Mouse (Mus musculus) hindbrain, embryonic 12.5 days (tissue): ENCODE results near the gene Mllt6. TPM values are rescaled to one million over a fixed set of nuclear protein-coding genes. Genes with fewer than 3 reads are reported as not detected.

Experiments used
- ATAC-seq: fragments of 200-750 bp; cut with Nextera tagmentation; 2 replicates; pipeline ENCODE4 v1.8.0; 2017; ENCODE audit warnings: moderate TSS enrichment; ENCODE audit not compliant: low FRiP score
- H3K27ac ChIP-seq: fragments of 300-500 bp; sonication (generic); 2 replicates; pipeline ENCODE4 v1.5.1; 2016; ENCODE audit warnings: mild to moderate bottlenecking
- H3K27me3 ChIP-seq: fragments of 300-500 bp; sonication (generic); 2 replicates; pipeline ENCODE4 v1.6.1; 2016; ENCODE audit warnings: mild to moderate bottlenecking
- H3K36me3 ChIP-seq: fragments of 300-500 bp; sonication (generic); 2 replicates; pipeline ENCODE4 v1.6.1; 2016; ENCODE audit warnings: mild to moderate bottlenecking
- H3K4me1 ChIP-seq: fragments of 300-500 bp; sonication (generic); 2 replicates; pipeline ENCODE4 v1.6.1; 2016
- H3K4me2 ChIP-seq: fragments of 300-500 bp; sonication (generic); replicated peaks from 2 replicates; pipeline ENCODE4 v1.6.1; 2016; ENCODE audit warnings: mild to moderate bottlenecking
- H3K4me3 ChIP-seq: fragments of 300-500 bp; sonication (generic); 2 replicates; pipeline ENCODE4 v1.5.1; 2016; ENCODE audit warnings: mild to moderate bottlenecking
- H3K9ac ChIP-seq: fragments of 300-500 bp; sonication (generic); 2 replicates; pipeline ENCODE4 v1.6.1; 2016; ENCODE audit warnings: mild to moderate bottlenecking, moderate library complexity
- H3K9me3 ChIP-seq: fragments of 300-500 bp; sonication (generic); replicated peaks from 2 replicates; pipeline ENCODE4 v1.6.1; 2016; ENCODE audit warnings: mild to moderate bottlenecking
- WGBS: fragments of 180-500 bp; shearing (Covaris S2); methylation state at CpG from one replicate; pipeline ENCODE4 v1.1.7; 2016; 5-methylcytosine and 5-hydroxymethylcytosine counted together
- polyA plus RNA-seq: library from polyadenylated mRNA; unstranded; fragments of >200 nt; fragmentation: Nextera tagmentation; extraction: Ambion mirVana; gene quantifications from 2 replicates; pipeline ENCODE4 v1.2.1, GENCODE M21; 2016

Mllt6 gene
- polyA plus RNA-seq, 1 experiment from 2014 or later = 3.5 TPM

DNA sequence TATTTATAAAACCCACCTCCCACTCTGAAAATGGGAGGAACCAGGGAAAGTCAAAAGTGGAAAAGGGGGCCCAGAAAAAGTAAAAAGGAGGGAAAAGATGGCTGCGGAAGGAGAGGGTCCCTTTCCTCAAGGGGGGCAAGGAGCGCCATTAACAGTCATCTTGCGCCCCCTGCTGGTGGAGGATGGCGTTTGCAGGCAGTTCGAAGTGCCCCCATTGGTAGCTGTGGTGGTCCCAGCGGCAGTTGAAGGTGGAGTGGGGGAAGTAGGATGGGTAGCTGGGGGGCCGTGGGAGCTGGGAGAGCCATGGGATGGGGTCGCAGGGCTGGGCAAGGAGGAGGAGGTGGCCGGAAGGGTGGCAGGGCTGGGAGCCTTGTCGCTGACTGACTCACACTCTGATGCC lies 26.6 kb downstream of the Mllt6 start:
- Histone ChIP-seq H3K4me3 (no peak overlapping the region), H3K9me3 (no peaks in the 10 kb centered on the region), H3K27ac (no peak overlapping the region), H3K27me3 (no peaks in the 10 kb centered on the region), H3K36me3 (peaks cover 53% of the 10 kb centered on the region), H3K4me2 (no peak overlapping the region), H3K4me1 (peaks cover 25% of the 10 kb centered on the region), H3K9ac (no peak overlapping the region)
- 32% methylated on average over 10 of the region's 10 CpGs for WGBS
- no peak for ATAC-seq

DNA sequence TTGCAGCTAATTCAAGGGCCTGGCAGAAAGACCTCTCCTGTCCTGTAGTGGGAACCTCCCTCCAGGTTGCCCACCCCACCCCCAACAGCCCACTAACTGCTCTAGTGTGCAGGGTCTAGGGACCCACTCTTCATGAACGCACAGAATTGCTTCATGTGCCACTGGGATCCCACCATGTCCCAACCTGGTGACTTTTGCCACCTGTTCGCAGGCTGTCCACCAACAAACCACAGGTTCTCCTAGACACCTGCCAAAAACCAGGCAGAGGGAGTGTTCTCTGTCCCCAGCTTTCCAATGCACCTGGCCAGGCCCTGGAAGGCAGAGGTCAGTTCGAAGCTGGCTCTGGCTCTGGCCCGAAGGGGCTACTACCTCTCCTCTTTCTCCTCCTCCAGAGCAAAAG lies 31.2 kb downstream of the Mllt6 start:
- Histone ChIP-seq H3K27me3 (no peaks in the 10 kb centered on the region), H3K4me3 (no peak overlapping the region), H3K36me3 (peaks cover 35% of the 10 kb centered on the region), H3K9me3 (no peaks in the 10 kb centered on the region), H3K4me2 (peak overlapping the region; percentile 87; the same call in 1 of the 2 replicates), H3K27ac (peak overlapping the region; percentile 64), H3K4me1 (peaks cover 45% of the 10 kb centered on the region), H3K9ac (no peak overlapping the region)
- WGBS = 91% methylated on average over 4 of the region's 4 CpGs
- ATAC-seq = no peak

DNA sequence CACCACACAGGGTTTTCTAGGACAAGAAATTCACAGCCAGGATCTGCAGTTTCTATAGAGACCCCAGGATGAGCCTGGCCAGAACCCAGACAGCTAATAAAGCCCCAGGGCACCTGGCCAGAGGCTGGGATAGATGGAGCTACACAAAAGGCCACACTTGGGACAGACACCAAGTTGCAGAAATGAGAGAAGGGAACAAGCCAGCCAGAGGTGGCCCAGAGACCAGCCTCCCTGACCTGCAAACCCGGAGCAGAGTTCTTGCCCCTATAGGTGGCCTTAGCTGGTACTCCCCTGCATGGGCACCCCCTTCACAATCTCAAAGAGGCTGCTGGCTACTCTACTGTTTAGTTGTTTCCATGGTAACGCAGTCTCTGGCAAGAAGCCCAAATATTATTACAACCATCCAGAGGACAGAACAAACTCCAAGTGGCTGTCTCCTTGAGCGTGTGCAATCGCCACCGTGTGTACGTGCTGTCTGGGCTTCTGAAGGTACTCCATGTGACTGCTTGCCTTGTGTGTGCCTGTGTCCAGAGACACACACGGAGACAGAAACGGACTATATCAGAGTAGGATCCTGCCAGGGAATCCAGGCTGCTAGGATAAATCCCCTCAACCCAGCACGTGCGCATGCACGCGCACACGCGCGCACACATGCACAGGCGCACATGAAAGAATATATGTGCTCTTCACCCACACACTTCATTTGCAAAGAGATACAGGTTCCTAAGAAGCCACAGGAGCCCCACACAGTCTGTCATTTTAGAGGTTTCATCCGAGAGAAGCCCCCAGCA lies 31.9 kb downstream of the Mllt6 start:
- H3K4me3 ChIP-seq = peak overlapping the region; percentile 23
- no peaks in the 10 kb centered on the region for H3K9me3 ChIP-seq
- 54% methylated on average over 17 of the region's 17 CpGs for WGBS
- peaks cover 45% of the 10 kb centered on the region for H3K4me1 ChIP-seq
- ATAC-seq = no peak
- peak overlapping the region; percentile 64 for H3K27ac ChIP-seq
- H3K4me2 ChIP-seq = peak overlapping the region; percentile 87
- no peaks in the 10 kb centered on the region for H3K27me3 ChIP-seq
- peaks cover 32% of the 10 kb centered on the region for H3K36me3 ChIP-seq
- peak overlapping the region; percentile 50 for H3K9ac ChIP-seq

DNA sequence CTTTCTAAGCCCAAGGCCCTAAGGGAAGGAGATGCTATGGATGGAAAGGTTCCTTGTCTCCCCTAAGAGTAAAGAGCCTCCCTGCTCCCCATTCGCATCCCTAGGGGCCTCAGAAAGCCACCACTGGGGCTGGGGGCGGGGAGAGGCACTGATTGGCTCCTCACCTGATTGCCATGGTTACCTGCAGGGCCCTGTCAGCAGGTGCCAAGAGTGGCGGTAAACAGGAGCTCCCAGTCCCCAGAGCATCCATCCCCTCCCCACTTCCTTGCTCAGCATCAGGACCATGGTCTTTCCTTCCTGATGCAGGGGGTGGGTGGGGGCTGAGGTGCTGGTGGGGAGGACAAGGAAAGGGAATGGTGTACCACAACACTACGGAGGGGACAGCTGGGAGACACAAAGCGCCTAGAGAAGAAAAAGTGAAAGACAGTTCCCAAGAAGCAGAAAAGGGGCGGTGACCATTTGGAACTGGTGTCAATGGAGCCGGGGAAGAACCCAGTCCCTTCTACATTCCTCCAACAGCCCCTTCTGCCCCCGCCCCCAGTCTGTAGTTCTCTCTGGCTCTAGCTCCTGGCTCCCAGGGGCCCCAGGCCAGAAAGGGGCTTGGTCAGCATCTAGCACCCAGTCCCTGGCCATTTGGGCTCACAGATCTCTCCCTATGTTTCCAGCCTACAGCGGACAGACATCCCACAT lies 32.6 kb downstream of the Mllt6 start:
- Histone ChIP-seq H3K9me3 (no peaks in the 10 kb centered on the region), H3K36me3 (peaks cover 24% of the 10 kb centered on the region), H3K27me3 (no peaks in the 10 kb centered on the region), H3K4me2 (peak overlapping the region; percentile 87), H3K27ac (peak overlapping the region; percentile 64), H3K4me1 (peaks cover 45% of the 10 kb centered on the region), H3K4me3 (peak overlapping the region; percentile 23), H3K9ac (peak overlapping the region; percentile 50)
- no peak for ATAC-seq
- 34% methylated on average over 9 of the region's 9 CpGs for WGBS

DNA sequence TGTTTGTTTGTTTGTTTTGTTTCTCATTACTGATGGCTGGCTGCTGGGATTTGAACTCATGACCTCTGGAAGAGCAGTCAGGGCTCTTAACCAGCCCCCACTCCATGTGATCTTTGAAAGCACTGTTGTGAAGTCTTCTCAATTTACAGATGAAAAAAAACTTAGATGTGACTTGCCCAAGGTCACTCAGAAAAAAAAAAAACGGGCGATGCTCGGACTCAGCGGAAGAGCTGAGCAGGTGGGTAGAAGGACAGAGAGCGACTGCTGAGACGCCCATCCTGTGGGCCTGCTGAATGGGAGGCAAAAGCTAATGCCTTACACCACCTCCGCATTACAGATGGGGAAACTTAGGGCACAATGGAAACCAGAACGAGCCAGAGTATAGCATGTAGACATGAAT lies 33.5 kb downstream of the Mllt6 start:
- no peak overlapping the region for H3K9ac ChIP-seq
- H3K27ac ChIP-seq = peak overlapping the region; percentile 64; the same call in 1 of the 2 replicates
- peak overlapping the region; percentile 87 for H3K4me2 ChIP-seq
- peaks cover 16% of the 10 kb centered on the region for H3K36me3 ChIP-seq
- H3K4me1 ChIP-seq = peaks cover 52% of the 10 kb centered on the region
- no peaks in the 10 kb centered on the region for H3K27me3 ChIP-seq
- 71% methylated on average over 8 of the region's 8 CpGs for WGBS
- H3K9me3 ChIP-seq = no peaks in the 10 kb centered on the region
- ATAC-seq = no peak
- no peak overlapping the region; the same call in 1 of the 2 replicates for H3K4me3 ChIP-seq

DNA sequence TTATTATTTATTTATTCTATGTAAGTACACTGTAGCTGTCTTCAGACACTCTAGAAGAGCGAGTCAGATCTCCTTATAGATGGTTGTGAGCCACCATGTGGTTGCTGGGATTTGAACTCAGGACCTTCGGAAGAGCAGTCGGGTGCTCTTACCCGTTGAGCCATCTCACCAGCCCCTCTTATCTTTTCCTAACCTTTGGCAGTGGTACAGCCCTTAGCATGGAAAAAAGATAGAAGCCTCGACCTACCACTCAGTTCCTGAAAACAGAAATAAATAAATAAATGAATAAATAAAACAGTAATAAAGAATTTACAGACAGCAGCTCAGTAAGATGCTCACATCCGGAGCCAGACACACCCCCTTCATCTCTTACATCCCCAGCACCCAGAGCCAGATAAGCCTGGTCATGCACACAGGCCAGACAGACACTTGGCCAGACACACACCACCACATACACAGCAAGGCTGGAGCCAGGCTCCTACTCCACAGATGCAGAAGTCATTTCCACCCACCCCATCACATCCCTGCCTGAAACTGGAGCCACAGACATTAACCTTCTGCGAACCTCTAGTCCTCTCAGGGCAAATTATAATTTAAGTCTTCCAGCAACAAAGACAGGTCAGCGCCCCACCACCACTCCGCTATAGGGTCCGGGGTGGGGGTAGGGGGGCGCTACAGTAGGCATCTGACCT lies 34.1 kb downstream of the Mllt6 start:
- Histone ChIP-seq H3K9ac (peak overlapping the region; percentile 83), H3K36me3 (peaks cover 10% of the 10 kb centered on the region), H3K27ac (peak overlapping the region; percentile 99; the same call in 1 of the 2 replicates), H3K9me3 (no peaks in the 10 kb centered on the region), H3K4me3 (peak overlapping the region; percentile 85), H3K4me1 (peaks cover 56% of the 10 kb centered on the region), H3K4me2 (peak overlapping the region; percentile 87), H3K27me3 (no peaks in the 10 kb centered on the region)
- WGBS = 60% methylated on average over 11 of the region's 11 CpGs
- no peak for ATAC-seq

DNA sequence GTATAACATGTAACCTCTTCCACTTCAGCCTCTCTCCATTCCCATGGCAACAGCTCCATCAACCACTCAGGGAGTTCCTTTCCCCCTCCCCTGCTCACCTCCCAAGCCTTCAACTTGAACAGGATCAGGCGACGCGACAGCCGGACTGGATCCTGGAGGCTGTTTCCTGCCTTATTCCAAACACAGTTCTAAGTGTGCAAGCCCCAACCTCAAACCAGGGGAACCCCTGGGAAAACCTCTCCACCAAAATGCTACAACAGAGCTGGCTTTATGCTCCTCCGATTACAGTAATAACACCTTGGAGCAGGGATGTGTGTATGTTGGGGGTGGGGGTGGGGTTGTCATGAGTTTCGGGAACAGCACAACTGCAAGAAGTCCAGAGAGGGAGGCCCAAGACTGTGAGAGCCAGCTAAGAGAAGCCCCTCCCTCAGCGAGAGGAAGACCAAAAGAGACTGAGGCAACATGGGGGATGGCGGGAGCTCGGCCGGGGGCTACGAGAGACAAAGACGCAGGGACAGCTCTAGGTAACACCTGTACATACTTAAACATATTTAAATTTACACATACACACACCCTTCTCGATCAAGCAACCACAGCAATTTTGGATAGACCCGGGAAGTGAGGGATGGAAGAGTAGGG lies 34.8 kb downstream of the Mllt6 start:
- peaks cover 56% of the 10 kb centered on the region for H3K4me1 ChIP-seq
- peak overlapping the region; percentile 83 for H3K9ac ChIP-seq
- peak overlapping the region; percentile 85 for H3K4me3 ChIP-seq
- no peaks in the 10 kb centered on the region for H3K27me3 ChIP-seq
- peaks cover 4% of the 10 kb centered on the region; the same call in 1 of the 2 replicates for H3K36me3 ChIP-seq
- no peaks in the 10 kb centered on the region for H3K9me3 ChIP-seq
- WGBS = 2% methylated on average over 14 of the region's 14 CpGs
- H3K27ac ChIP-seq = peak overlapping the region; percentile 99
- no peak for ATAC-seq
- peak overlapping the region; percentile 87 for H3K4me2 ChIP-seq

DNA sequence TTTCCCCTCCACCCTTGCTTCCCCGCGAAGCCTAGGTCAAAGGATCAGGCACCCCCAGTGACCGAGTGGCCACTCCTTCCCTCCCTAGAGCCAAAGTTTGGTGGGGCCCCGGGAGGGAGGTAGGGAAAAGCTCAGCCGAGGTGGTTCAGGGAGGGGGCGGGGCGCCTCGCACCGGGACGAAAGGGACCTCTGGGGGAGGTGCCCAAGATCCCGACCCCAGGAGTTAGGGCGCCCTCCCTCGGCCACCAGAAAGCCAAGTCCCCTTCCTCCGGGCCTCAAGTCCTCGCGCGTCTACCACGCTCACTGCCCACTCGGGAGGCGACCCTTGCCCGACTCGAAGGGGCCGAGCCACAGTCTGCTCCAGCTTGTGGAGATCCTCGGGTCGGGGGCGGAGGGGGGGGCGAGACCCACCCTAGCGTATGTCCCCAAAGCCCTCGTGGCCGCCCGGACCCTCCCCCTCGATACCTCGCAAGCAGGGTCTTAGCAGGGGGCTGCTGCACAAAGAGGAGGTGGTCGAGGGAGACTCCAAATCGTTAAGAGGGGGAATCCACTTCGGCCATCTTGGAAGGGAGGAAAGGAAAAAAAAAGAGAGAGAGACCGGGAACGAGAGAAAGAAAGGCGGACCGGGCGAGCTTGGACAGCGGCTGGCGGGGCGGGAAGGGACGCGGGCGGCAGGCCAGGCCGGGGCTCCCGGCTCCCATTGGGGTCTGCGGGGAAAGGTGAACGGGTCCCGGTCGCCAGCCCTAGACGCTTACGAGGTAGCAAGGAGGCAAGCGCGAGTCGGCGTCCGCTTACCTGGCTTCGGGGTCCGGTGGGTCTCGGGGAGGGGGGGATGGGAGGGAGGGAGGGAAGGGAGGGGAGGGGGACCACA lies 35.8 kb downstream of the Mllt6 start:
- under 1% methylated on average over 60 of the region's 63 CpGs for WGBS
- H3K36me3 ChIP-seq = no peaks in the 10 kb centered on the region
- H3K4me2 ChIP-seq = peak overlapping the region; percentile 87
- H3K27me3 ChIP-seq = no peaks in the 10 kb centered on the region
- ATAC-seq = peak; percentile 1; the same call in 1 of the 2 replicates
- peak overlapping the region; percentile 85 for H3K4me3 ChIP-seq
- H3K9ac ChIP-seq = peak overlapping the region; percentile 83
- peak overlapping the region; percentile 99 for H3K27ac ChIP-seq
- H3K4me1 ChIP-seq = peaks cover 56% of the 10 kb centered on the region
- H3K9me3 ChIP-seq = no peaks in the 10 kb centered on the region

DNA sequence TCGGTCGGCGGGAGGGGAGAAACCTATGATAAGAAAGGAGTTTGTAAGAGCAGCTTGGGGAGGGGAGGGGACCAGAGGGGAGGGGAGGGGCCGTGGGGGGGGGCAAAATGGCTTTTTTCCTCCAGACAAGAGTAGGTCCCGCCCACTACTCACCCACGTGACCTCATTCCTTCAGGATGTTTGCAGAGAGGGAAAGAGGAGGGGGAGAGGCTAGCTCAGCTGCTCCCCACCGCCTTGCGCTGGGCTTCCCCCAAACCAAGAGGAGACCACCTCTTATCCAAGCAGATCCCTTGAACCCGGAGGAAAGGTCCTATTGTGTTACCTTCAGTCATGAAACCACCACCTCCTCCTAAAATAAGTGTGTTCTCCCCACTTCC lies 36.4 kb downstream of the Mllt6 start:
- H3K4me3 ChIP-seq = peak overlapping the region; percentile 85
- H3K9me3 ChIP-seq = no peaks in the 10 kb centered on the region
- peak overlapping the region; percentile 83 for H3K9ac ChIP-seq
- H3K27ac ChIP-seq = peak overlapping the region; percentile 99
- no peaks in the 10 kb centered on the region for H3K27me3 ChIP-seq
- H3K4me1 ChIP-seq = peaks cover 56% of the 10 kb centered on the region
- H3K4me2 ChIP-seq = peak overlapping the region; percentile 87
- H3K36me3 ChIP-seq = no peaks in the 10 kb centered on the region
- WGBS = 2% methylated on average over 6 of the region's 9 CpGs
- ATAC-seq = peak; percentile 39

DNA sequence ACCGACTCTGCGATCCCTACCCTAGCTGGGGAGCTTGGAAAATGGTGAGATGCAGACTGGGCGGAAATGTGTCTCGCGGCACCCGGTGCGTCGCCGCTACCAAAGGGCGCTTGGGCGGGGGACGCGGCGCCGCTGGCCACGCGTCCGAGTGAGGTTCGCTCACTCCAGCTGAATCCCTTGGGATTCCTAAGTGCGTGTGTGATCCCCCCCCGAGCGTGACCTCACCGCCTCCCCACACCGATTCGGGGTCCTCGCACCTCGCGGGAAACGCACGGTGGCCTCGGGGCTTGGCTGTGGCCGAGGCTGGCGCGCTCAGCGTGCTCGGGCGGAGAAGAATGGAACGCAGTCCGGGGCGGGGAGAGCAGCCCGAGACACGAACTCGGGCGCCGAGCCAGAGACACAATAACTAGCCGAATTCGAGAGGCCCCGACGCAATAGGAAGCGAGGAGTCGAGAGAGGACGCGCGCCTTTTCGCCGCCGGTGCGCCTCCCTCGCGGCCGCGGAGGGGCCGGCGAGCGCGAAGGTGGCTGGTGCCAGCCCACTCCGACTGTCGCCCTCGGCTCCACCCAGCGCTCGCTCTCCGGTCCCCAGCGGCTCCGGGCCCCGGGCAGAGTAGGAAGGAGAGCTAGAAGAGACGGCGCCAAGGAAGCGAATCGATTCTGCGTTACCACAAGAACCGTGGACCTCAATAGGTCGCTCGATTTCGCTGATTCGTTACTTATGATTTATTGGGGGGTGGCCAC lies 37.0 kb downstream of the Mllt6 start, which contains the start of gene Pcgf2:
TSS of gene Pcgf2 (minus strand) at position 495 of the 743 bp plus-strand sequence.
- peak within 1 kb of the TSS; percentile 87 for H3K4me2 ChIP-seq
- peak within 1 kb of the TSS; percentile 85 for H3K4me3 ChIP-seq
- under 1% methylated on average over 85 of the region's 85 CpGs for WGBS
- ATAC-seq = peak; percentile 23
- H3K27ac ChIP-seq = peak within 1 kb of the TSS; percentile 99
- no peaks in the 10 kb centered on the region for H3K36me3 ChIP-seq
- H3K4me1 ChIP-seq = peaks cover 53% of the 10 kb centered on the region
- H3K9ac ChIP-seq = peak within 1 kb of the TSS; percentile 83
- no peaks in the 10 kb centered on the region for H3K9me3 ChIP-seq
- no peaks in the 10 kb centered on the region for H3K27me3 ChIP-seq
